23 mouse cellular contexts compared by ENCODE assay signal in the genomic region with DNA sequence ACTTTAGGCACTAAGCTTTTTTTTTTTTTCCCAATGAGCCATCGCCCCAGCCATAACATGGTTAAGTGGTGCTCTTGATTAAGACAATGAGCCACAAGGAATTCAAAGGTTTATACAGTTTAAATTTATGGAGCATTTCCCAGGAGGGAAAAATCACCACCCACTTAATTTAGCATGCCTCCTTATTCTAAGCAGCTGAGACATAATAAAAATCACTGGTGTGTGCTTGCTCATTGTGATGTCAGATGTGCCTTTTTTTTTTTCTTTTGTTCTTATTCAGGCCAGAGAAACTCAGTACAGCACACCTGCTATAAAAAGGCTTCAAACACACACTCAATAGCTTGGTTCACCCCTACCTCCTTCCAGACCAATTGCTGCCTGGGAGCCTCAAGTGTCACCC.
"Had no signal": no experiment of that assay in that cellular context is flagged by ENCODE, and none has a peak within 500 bp of the region (broad histone marks: within the 10 kb centered on the region; RNA-seq: fewer than 3 reads in every experiment).

No protein-coding gene starts in this region.

- H3K9me3 ChIP-seq: limb, embryonic 10.5 days; limb, embryonic 13.5 days; liver, embryonic 12.5 days; liver, embryonic 15.5 days; lung, embryonic 15.5 days; midbrain, embryonic 12.5 days; midbrain, embryonic 15.5 days had no signal

- H3K27ac ChIP-seq: layer of hippocampus, adult 2 months; limb, embryonic 10.5 days; limb, embryonic 13.5 days; liver, embryonic 12.5 days; liver, embryonic 15.5 days; lung, embryonic 15.5 days; midbrain, embryonic 12.5 days; midbrain, embryonic 15.5 days; stomach, postnatal 0 days had no signal

- H3K9ac ChIP-seq: limb, embryonic 13.5 days; liver, embryonic 12.5 days; liver, embryonic 15.5 days; lung, embryonic 15.5 days; midbrain, embryonic 12.5 days; midbrain, embryonic 15.5 days had no signal

- H3K36me3 ChIP-seq: limb, embryonic 10.5 days; limb, embryonic 13.5 days; liver, embryonic 12.5 days; liver, embryonic 15.5 days; lung, embryonic 15.5 days; midbrain, embryonic 12.5 days; midbrain, embryonic 15.5 days had no signal

- H3K27me3 ChIP-seq: limb, embryonic 13.5 days; liver, embryonic 12.5 days; liver, embryonic 15.5 days; lung, embryonic 15.5 days; midbrain, embryonic 12.5 days; midbrain, embryonic 15.5 days had no signal

- H3K4me3 ChIP-seq: layer of hippocampus, adult 2 months; limb, embryonic 10.5 days; limb, embryonic 13.5 days; liver, embryonic 12.5 days; liver, embryonic 15.5 days; lung, embryonic 15.5 days; midbrain, embryonic 12.5 days; midbrain, embryonic 15.5 days had no signal

- H3K4me1 ChIP-seq: limb, embryonic 13.5 days; liver, embryonic 12.5 days; liver, embryonic 15.5 days; lung, embryonic 15.5 days; midbrain, embryonic 12.5 days; midbrain, embryonic 15.5 days had no signal

- DNase-seq: kidney, adult 8-10 months; kidney, postnatal 14 days; layer of hippocampus, adult 9-11 months; liver; lung, adult 18-20 months; lung, postnatal 14 days; lung, postnatal 4 days; right cerebral cortex, adult 18-20 months; right cerebral cortex, postnatal 14 days; right cerebral cortex, postnatal 4 days; thymus, adult 2 months; thymus, postnatal 14 days; thymus, postnatal 4 days had no signal

- H3K4me2 ChIP-seq: limb, embryonic 13.5 days; liver, embryonic 12.5 days; liver, embryonic 15.5 days; lung, embryonic 15.5 days; midbrain, embryonic 12.5 days; midbrain, embryonic 15.5 days had no signal

- ATAC-seq: intestine, postnatal 0 days; liver, embryonic 12.5 days; midbrain, embryonic 15.5 days had no signal
